Mouse (Mus musculus) spleen, adult 12 weeks (tissue): Measurements from ENCODE around the gene Vmn2r44.
"Not testable (repeated sequence)": the region's sequence is repeated elsewhere in the genome, so short reads cannot be mapped to it uniquely, and the experiment has no call there.

Source experiments
- DNase-seq: peaks from one replicate; pipeline ENCODE4 v3.0.0; 2022; ENCODE audit warnings: low spot score

The Vmn2r44 gene

DNA sequence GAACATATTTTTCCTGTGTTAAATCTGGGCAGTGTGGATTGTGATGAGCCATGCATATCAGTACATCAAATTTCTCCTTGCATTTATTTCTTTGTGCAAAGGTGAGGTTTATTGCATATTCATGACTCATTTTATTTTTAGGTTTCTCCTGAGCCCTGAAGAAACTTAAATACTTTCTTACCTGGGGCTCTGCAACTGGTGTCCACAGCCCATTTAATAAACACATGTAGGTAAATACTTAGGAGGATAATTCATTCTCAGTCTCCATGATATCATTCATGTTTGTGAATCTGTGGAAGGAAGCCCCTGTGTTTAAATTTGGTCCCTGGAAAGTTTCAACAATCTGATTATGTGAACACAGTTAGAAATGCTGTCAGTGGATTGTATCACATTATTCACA, at the start of gene Vmn2r44:
Vmn2r44 (minus strand) TSS at position 101 of the 400 bp plus-strand sequence.
- DNase-seq, result not testable (repeated sequence)

DNA sequence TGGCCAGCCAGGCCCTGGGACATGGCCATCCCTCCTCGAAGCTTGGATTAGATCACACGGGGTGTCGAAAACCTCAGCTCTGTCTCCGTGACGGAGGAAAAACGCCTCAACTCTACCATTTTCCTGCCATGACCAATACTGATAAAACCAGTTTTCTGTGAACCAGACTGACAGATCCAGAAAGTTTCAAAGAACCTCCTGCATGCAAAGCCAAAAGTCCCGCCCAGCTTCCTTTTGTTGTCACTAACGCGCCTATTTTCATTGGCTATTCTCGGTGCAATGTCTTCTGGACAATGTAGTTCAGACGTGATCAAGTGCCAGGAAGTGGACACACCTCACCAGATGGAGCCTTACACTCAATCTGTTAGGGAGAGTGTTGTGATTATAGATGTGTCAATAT, 25.3 kb downstream of the Vmn2r44 start:
- DNase-seq, result not testable (repeated sequence)
